Mouse (Mus musculus) embryonic facial prominence, embryonic 12.5 days (tissue): ENCODE data around the gene Arap1. TPM values are rescaled to one million over a fixed set of nuclear protein-coding genes. Genes with fewer than 3 reads are reported as not detected.

Source experiments
- ATAC-seq: fragments of 200-750 bp; cut with Nextera tagmentation; 2 replicates; pipeline ENCODE4 v1.8.0; 2017; ENCODE audit not compliant: insufficient number of reproducible peaks, insufficient read depth, low FRiP score, low TSS enrichment
- H3K27ac ChIP-seq: fragments of 300-500 bp; sonication (generic); 2 replicates; pipeline ENCODE4 v1.5.1; 2016; ENCODE audit warnings: mild to moderate bottlenecking
- H3K27me3 ChIP-seq: fragments of 300-500 bp; sonication (generic); 2 replicates; pipeline ENCODE4 v1.6.1; 2016; ENCODE audit warnings: mild to moderate bottlenecking, moderate library complexity
- H3K36me3 ChIP-seq: fragments of 300-500 bp; sonication (generic); 2 replicates; pipeline ENCODE4 v1.6.1; 2016; ENCODE audit warnings: mild to moderate bottlenecking
- H3K4me1 ChIP-seq: fragments of 300-500 bp; sonication (generic); 2 replicates; pipeline ENCODE4 v1.6.1; 2016
- H3K4me2 ChIP-seq: fragments of 300-500 bp; sonication (generic); replicated peaks from 2 replicates; pipeline ENCODE4 v1.6.1; 2016; ENCODE audit warnings: mild to moderate bottlenecking, moderate library complexity
- H3K4me3 ChIP-seq: fragments of 300-500 bp; sonication (generic); 2 replicates; pipeline ENCODE4 v1.5.1; 2016; ENCODE audit warnings: mild to moderate bottlenecking
- H3K9ac ChIP-seq: fragments of 300-500 bp; sonication (generic); 2 replicates; pipeline ENCODE4 v1.6.1; 2016; ENCODE audit warnings: mild to moderate bottlenecking, moderate library complexity
- H3K9me3 ChIP-seq: fragments of 300-500 bp; sonication (generic); 2 replicates; pipeline ENCODE4 v1.6.1; 2016; ENCODE audit warnings: mild to moderate bottlenecking, moderate library complexity
- WGBS: fragments of 180-500 bp; shearing (Covaris S2); methylation state at CpG from one replicate; pipeline ENCODE4 v1.1.7; 2016; 5-methylcytosine and 5-hydroxymethylcytosine counted together
- polyA plus RNA-seq: library from polyadenylated mRNA; unstranded; fragments of >200 nt; fragmentation: Nextera tagmentation; extraction: Ambion mirVana; gene quantifications from 2 replicates; pipeline ENCODE4 v1.2.1, GENCODE M21; 2016

Arap1 gene
- polyA plus RNA-seq, 1 experiment from 2014 or later = 29.7 TPM

DNA sequence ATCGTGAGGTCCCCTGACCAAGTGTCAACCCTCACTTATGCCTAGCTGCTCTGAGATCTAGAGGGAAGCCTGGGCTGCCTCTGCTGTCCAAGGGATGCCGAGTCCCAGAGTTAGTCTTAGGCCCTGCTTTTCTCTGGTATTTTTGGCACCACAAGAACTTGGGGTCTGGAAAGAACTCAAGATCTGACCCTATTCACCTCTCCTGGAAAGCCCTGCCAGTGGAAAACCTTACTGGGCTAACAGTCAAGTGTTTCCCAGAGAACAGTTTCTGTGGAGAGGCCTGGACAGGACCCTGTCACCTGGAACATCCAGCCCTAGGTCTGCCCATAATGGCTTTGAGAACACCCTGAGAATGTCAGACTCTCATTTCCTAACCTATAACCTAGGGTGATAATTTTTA lies 876 bp upstream of the Arap1 start:
- WGBS = 54% methylated on average over 2 of the region's 2 CpGs
- no peak overlapping the region for H3K9ac ChIP-seq
- no peak overlapping the region for H3K27ac ChIP-seq
- H3K4me1 ChIP-seq = 0 out of 2 replicates have a peak, but pooled peaks cover 5% of the 10 kb centered on the region
- no peaks in the 10 kb centered on the region for H3K9me3 ChIP-seq
- peaks cover 16% of the 10 kb centered on the region for H3K27me3 ChIP-seq
- no peak overlapping the region for H3K4me2 ChIP-seq
- H3K36me3 ChIP-seq = no peaks in the 10 kb centered on the region
- H3K4me3 ChIP-seq = no peak overlapping the region
- no peak for ATAC-seq

GRCm38 (mm10) chr7:101348312-101348711 lies 445 bp downstream of the Arap1 start:
- H3K27ac ChIP-seq = no peak overlapping the region

DNA sequence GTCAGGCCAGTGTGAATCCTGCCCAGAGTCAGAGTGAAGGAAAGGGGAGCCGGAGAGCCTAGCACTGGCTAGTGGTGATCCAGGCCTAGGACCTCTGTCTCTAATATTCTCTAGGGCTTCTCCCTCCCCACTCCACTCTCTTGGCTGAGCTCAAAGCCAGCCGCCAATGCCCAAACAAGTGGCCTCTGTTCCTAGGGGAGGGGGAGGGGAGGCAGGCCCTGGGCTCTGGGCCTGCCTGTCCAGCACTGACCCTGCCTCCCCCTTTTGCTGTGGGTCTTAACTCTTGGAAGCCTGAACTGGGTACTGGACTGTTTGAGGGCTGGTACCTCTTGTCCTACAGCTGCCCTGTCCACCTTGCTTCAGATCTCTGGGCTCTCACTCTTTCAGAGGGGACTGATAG lies 2.0 kb downstream of the Arap1 start:
- Histone ChIP-seq H3K9ac (no peak overlapping the region), H3K9me3 (no peaks in the 10 kb centered on the region), H3K4me2 (no peak overlapping the region), H3K27ac (no peak overlapping the region), H3K4me3 (no peak overlapping the region), H3K27me3 (peaks cover 16% of the 10 kb centered on the region), H3K4me1 (0 out of 2 replicates have a peak, but pooled peaks cover 5% of the 10 kb centered on the region), H3K36me3 (no peaks in the 10 kb centered on the region)
- 8% methylated on average over 2 of the region's 2 CpGs for WGBS
- ATAC-seq = no peak

More at GRCm38 (mm10) chr7:101348312-101348711, 445 bp downstream of the Arap1 start:
- peak overlapping the region; percentile 95 for H3K4me2 ChIP-seq
- no peaks in the 10 kb centered on the region for H3K9me3 ChIP-seq
- no peak for ATAC-seq
- H3K36me3 ChIP-seq = no peaks in the 10 kb centered on the region
- WGBS = 3% methylated on average over 13 of the region's 13 CpGs
- H3K4me3 ChIP-seq = peak overlapping the region; percentile 55
- 0 out of 2 replicates have a peak, but pooled peaks cover 5% of the 10 kb centered on the region for H3K4me1 ChIP-seq
- peak overlapping the region; percentile 50 for H3K9ac ChIP-seq
- H3K27me3 ChIP-seq = peaks cover 16% of the 10 kb centered on the region

DNA sequence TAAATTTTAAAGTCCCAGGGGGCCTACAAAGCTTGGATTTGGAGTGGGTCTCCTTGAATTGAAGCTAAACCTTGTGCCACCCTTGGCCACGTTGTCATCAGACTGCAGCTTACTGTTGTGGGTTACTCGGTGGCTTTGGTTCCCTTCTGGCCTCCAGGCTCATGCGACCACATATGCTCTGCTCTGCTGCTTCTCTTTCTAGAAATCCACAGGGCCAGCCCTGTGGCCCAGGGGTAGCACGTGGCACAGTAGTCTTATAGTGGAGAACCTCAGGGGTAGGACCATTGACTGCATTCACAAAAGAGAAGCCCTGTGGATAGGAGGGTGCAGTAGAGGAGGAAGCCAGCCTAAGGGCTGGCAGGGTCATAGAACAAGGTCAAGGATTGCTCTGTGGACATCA lies 4.5 kb downstream of the Arap1 start:
- H3K27ac ChIP-seq = no peak overlapping the region
- no peak overlapping the region for H3K4me2 ChIP-seq
- ATAC-seq = no peak
- H3K4me3 ChIP-seq = no peak overlapping the region
- WGBS = 86% methylated on average over 4 of the region's 4 CpGs
- peaks cover 16% of the 10 kb centered on the region for H3K27me3 ChIP-seq
- no peak overlapping the region for H3K9ac ChIP-seq
- peaks cover 6% of the 10 kb centered on the region; the same call in 1 of the 2 replicates for H3K4me1 ChIP-seq
- H3K36me3 ChIP-seq = no peaks in the 10 kb centered on the region
- H3K9me3 ChIP-seq = no peaks in the 10 kb centered on the region

- 63% methylated on average over 5 of the region's 5 CpGs for WGBS
- Histone ChIP-seq H3K4me2 (no peak overlapping the region), H3K4me1 (peaks cover 6% of the 10 kb centered on the region; the same call in 1 of the 2 replicates), H3K36me3 (no peaks in the 10 kb centered on the region), H3K9me3 (no peaks in the 10 kb centered on the region), H3K9ac (no peak overlapping the region), H3K4me3 (no peak overlapping the region), H3K27me3 (peaks cover 5% of the 10 kb centered on the region), H3K27ac (no peak overlapping the region)
- ATAC-seq = no peak
Observed at GRCm38 (mm10) chr7:101354423-101354822, 6.6 kb downstream of the Arap1 start.

- Histone ChIP-seq H3K4me2 (no peak overlapping the region), H3K9me3 (no peaks in the 10 kb centered on the region), H3K36me3 (no peaks in the 10 kb centered on the region), H3K4me1 (peaks cover 6% of the 10 kb centered on the region; the same call in 1 of the 2 replicates), H3K27me3 (no peaks in the 10 kb centered on the region), H3K9ac (no peak overlapping the region), H3K27ac (no peak overlapping the region), H3K4me3 (no peak overlapping the region)
- ATAC-seq = no peak
- 86% methylated on average over 6 of the region's 6 CpGs for WGBS
Observed at GRCm38 (mm10) chr7:101355551-101356100, 7.8 kb downstream of the Arap1 start.

DNA sequence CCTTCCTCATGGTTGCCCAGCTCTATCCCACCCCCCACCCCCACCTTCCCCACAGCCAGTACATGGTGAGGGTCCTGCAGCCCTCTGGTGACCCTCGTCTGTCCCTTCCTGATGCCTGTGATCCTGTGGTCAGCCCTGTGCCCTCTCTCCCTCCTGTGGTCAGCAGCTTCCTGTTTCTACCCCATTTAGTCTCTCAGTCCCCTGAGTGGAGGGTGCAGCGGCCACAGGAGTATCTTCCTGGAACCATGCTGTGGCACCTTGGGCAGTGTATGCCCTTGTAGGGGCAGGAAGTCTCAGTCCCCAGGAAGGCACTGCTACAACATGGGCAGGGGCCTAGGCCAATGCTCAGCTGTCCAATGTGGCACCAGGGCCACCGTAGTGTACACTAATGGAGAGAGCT lies 9.0 kb downstream of the Arap1 start:
- Histone ChIP-seq H3K27me3 (no peaks in the 10 kb centered on the region), H3K9me3 (no peaks in the 10 kb centered on the region), H3K36me3 (no peaks in the 10 kb centered on the region), H3K4me2 (no peak overlapping the region), H3K4me1 (peaks cover 6% of the 10 kb centered on the region; the same call in 1 of the 2 replicates), H3K27ac (no peak overlapping the region), H3K9ac (no peak overlapping the region), H3K4me3 (no peak overlapping the region)
- no peak for ATAC-seq
- 43% methylated on average over 3 of the region's 3 CpGs for WGBS

GRCm38 (mm10) chr7:101360406-101360805 lies 12.5 kb downstream of the Arap1 start:
- Histone ChIP-seq H3K4me2 (no peak overlapping the region), H3K4me1 (peaks cover 6% of the 10 kb centered on the region; the same call in 1 of the 2 replicates), H3K9ac (no peak overlapping the region), H3K27me3 (no peaks in the 10 kb centered on the region), H3K36me3 (no peaks in the 10 kb centered on the region), H3K27ac (no peak overlapping the region), H3K9me3 (no peaks in the 10 kb centered on the region), H3K4me3 (no peak overlapping the region)
- 65% methylated on average over 3 of the region's 3 CpGs for WGBS
- ATAC-seq = no peak

DNA sequence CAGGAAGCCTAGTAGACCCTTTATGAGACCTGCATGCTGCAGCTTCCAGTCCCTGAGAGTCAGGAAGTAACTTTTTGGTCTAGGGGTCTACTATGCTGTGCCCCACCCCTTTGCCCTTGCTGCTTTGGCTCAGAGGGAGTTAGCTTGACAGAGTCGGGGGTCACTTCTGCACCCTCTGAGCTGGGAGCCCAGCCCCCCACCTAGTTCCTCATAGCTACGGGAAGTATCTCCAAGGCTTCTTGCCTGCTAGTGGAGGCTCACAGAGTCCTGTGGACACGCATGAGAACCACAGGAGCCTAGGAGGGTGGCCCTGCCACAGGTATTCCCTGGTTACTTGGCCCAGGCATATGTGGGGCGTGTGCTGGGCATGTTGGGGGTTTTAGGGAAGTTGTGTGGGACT lies 13.2 kb downstream of the Arap1 start:
- Histone ChIP-seq H3K9ac (no peak overlapping the region), H3K4me2 (no peak overlapping the region), H3K27me3 (no peaks in the 10 kb centered on the region), H3K4me1 (peaks cover 6% of the 10 kb centered on the region; the same call in 1 of the 2 replicates), H3K9me3 (no peaks in the 10 kb centered on the region), H3K4me3 (no peak overlapping the region), H3K36me3 (no peaks in the 10 kb centered on the region), H3K27ac (no peak overlapping the region)
- 84% methylated on average over 4 of the region's 4 CpGs for WGBS
- no peak for ATAC-seq

DNA sequence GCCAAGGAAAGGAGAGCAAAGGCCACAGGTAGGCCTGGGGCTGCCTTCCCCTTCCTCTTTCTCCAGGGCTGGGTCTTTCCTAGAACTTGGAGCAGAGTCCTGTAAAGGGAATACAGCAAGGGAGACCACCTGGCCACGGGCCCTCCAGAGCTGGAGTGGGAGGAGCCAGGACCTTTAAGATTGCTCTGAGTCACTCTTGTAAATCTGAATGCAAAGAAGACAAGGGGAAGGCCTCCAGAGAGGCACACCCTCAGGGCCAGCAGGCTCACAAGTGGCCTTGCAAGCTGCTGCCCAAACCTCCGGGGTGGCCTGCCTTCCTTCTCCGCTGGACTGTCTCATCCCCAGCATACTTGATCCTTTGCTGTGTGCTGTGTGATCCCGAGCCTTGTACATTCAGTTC lies 13.9 kb downstream of the Arap1 start:
- WGBS = 59% methylated on average over 4 of the region's 4 CpGs
- Histone ChIP-seq H3K4me1 (0 out of 2 replicates have a peak, but pooled peaks cover under 1% of the 10 kb centered on the region), H3K9me3 (no peaks in the 10 kb centered on the region), H3K4me2 (no peak overlapping the region), H3K27ac (no peak overlapping the region), H3K4me3 (no peak overlapping the region), H3K9ac (no peak overlapping the region), H3K36me3 (no peaks in the 10 kb centered on the region), H3K27me3 (no peaks in the 10 kb centered on the region)
- no peak for ATAC-seq

DNA sequence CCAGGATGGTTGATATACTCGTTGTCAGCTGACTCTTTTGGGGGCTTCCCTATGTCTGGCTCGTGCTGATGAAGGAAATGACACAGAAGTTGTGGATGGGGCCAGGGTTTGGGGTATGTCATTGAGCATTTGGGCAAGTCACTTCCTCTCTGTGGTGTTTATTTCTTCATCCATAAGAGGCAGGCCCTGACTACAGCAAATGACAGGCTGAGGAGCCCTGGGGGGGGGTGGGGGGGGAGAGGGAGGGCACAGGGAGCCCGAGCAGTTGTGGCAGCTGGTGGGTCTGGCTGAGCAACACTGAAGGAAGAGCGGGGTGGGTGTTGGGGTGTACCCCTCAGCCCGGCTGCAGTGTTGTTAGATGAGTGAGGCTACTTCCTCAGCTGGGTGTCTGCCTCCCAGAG lies 14.9 kb downstream of the Arap1 start:
- ATAC-seq = no peak
- H3K4me2 ChIP-seq = no peak overlapping the region
- H3K4me1 ChIP-seq = no peaks in the 10 kb centered on the region
- H3K9me3 ChIP-seq = no peaks in the 10 kb centered on the region
- no peak overlapping the region for H3K4me3 ChIP-seq
- no peaks in the 10 kb centered on the region for H3K36me3 ChIP-seq
- H3K9ac ChIP-seq = no peak overlapping the region
- H3K27me3 ChIP-seq = no peaks in the 10 kb centered on the region
- WGBS = 67% methylated on average over 5 of the region's 5 CpGs
- no peak overlapping the region for H3K27ac ChIP-seq

DNA sequence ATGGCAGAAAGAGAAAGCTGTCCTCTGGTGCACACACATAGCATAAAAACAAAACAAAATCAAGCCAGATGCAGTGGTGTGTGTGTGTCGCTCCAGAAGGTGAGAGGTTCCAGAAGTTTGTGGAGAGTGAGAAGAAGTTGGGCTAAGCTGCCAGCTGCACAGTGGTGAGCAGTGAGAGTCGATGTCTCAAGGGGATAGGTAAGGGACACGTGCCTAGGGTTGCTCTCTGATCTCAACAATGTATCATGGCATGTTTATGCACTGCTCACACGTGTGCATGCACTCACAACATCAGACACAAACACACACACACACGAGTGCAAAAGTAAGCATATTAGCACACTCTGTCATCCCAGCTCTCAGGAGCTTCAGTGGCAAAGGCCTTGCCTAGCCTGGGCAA lies 16.0 kb downstream of the Arap1 start:
- no peak overlapping the region for H3K9ac ChIP-seq
- no peaks in the 10 kb centered on the region for H3K36me3 ChIP-seq
- no peak for ATAC-seq
- no peak overlapping the region for H3K27ac ChIP-seq
- H3K4me1 ChIP-seq = no peaks in the 10 kb centered on the region
- no peak overlapping the region for H3K4me2 ChIP-seq
- H3K9me3 ChIP-seq = no peaks in the 10 kb centered on the region
- H3K27me3 ChIP-seq = no peaks in the 10 kb centered on the region
- WGBS = 72% methylated on average over 5 of the region's 5 CpGs
- H3K4me3 ChIP-seq = no peak overlapping the region
